Comparison of ENCODE assay signal across 34 mouse cellular contexts in the genomic region with DNA sequence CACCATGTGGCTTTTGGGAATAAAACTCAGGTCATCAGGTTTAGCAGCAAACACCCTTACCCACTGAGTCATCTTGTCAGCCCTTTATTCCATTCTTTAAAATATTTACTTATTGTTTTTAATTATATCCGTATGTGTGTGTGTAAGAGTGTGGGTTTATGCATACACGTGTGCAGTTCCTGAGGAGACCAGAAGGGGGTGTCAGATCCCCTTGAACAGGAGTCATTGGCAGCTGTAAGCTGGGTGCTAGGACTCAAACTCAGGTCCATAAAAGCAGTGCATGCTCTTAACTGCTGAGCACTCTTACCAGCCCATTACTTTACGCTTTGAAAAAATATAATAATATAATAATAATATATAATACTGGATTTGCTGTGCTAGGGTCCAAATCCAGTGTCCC. TPM values are rescaled to one million over a fixed set of nuclear protein-coding genes. Genes with fewer than 3 reads are reported as not detected.
DNase-seq lines count a peak whose midpoint lies in the region; ATAC-seq and TF ChIP-seq lines count a peak whose summit lies in the region.
"Had no signal": no experiment of that assay in that cellular context is flagged by ENCODE, and none has a peak within 500 bp of the region (broad histone marks: within the 10 kb centered on the region; RNA-seq: fewer than 3 reads in every experiment).

No protein-coding gene starts in this region.

- no peak for DNase-seq in lung, embryonic 14.5 days
- no peak for DNase-seq in lung, postnatal 25 days (ENCODE audit: low spot score)
- DNase-seq in ES-CJ7 (ENCODE audit: low read depth, low spot score) = peak; percentile 33
- peak; percentile 5 for DNase-seq in MEL (ENCODE audit: low read depth, low spot score)
- DNase-seq in ZHBTc4 (ENCODE audit: low read depth, low spot score) = peak; percentile 42
- no peak for DNase-seq in adrenal gland, adult (ENCODE audit: inconsistent age in 2 of 2, low spot score in 1 of 2)
- no peak for DNase-seq in midbrain, embryonic 14.5 days
- no peak for DNase-seq in left cerebral cortex, adult 9 months (ENCODE audit: low spot score in 2 of 2)
- DNase-seq: adrenal gland, postnatal 10 days; adrenal gland, postnatal 36 days; cerebellum, adult 11 months; cerebellum, adult 2 months; cerebellum, adult 9-11 months; cerebellum, postnatal 25 days; gastrocnemius, postnatal 25 days; heart, adult 18-20 months; heart, postnatal 14 days had no signal

- ATAC-seq in lung, embryonic 14.5 days (ENCODE audit: insufficient read depth) = no peak
- no peak for ATAC-seq in midbrain, embryonic 14.5 days (ENCODE audit: low FRiP score, low TSS enrichment)
- ATAC-seq: activated CD4-positive, CD25-positive, alpha-beta regulatory T cell, adult 4 months; CD4-positive, CD25-positive, alpha-beta regulatory T cell, adult 4 months; forebrain, embryonic 15.5 days had no signal

- no peak overlapping the region for H3K27ac ChIP-seq in lung, embryonic 14.5 days (ENCODE audit: low read depth)
- H3K27ac ChIP-seq in MEL (ENCODE audit: control insufficient read depth, low read depth, low read length) = no peak overlapping the region
- H3K27ac ChIP-seq in midbrain, embryonic 14.5 days (replicated peaks; ENCODE audit: low read depth, low read length) = no peak overlapping the region
- H3K27ac ChIP-seq: embryonic facial prominence, embryonic 12.5 days; embryonic facial prominence, embryonic 15.5 days; forebrain, embryonic 15.5 days; heart, embryonic 10.5 days; heart, embryonic 13.5 days; hindbrain, embryonic 12.5 days; hindbrain, embryonic 15.5 days had no signal

- TF ChIP-seq EP300 in MEL (IDR thresholded peaks at IDR 0.05; ENCODE audit: low read depth in 1 of 2, low read length in 2 of 2) = no peak

- H3K79me2 ChIP-seq in MEL (ENCODE audit: control insufficient read depth, insufficient read depth, low read length, poor library complexity) = no peaks in the 10 kb centered on the region

- H3K9ac ChIP-seq in lung, embryonic 14.5 days = no peak overlapping the region
- no peak overlapping the region for H3K9ac ChIP-seq in MEL (ENCODE audit: control insufficient read depth, low read depth, low read length, poor library complexity, severe bottlenecking)
- H3K9ac ChIP-seq in midbrain, embryonic 14.5 days (replicated peaks; ENCODE audit: low read length) = no peak overlapping the region
- H3K9ac ChIP-seq: embryonic facial prominence, embryonic 12.5 days; embryonic facial prominence, embryonic 15.5 days; forebrain, embryonic 15.5 days; heart, embryonic 13.5 days; hindbrain, embryonic 12.5 days; hindbrain, embryonic 15.5 days had no signal

- H3K27me3 ChIP-seq in lung, embryonic 14.5 days (ENCODE audit: insufficient read depth, low read length) = no peaks in the 10 kb centered on the region
- no peaks in the 10 kb centered on the region for H3K27me3 ChIP-seq in MEL (ENCODE audit: control insufficient read depth in 1 of 2, insufficient read depth in 2 of 2, low read length in 2 of 2)
- no peaks in the 10 kb centered on the region for H3K27me3 ChIP-seq in midbrain, embryonic 14.5 days (ENCODE audit: control insufficient read depth, insufficient read depth, low read length)
- H3K27me3 ChIP-seq: embryonic facial prominence, embryonic 12.5 days; embryonic facial prominence, embryonic 15.5 days; forebrain, embryonic 15.5 days; hindbrain, embryonic 12.5 days; hindbrain, embryonic 15.5 days had no signal

- no peak overlapping the region for H3K4me3 ChIP-seq in lung, embryonic 14.5 days (ENCODE audit: low read depth, low read length)
- H3K4me3 ChIP-seq in MEL (ENCODE audit: control insufficient read depth in 1 of 2, insufficient read depth in 1 of 2, low read depth in 2 of 2, low read length in 2 of 2) = no peak overlapping the region
- H3K4me3 ChIP-seq in midbrain, embryonic 14.5 days (replicated peaks; ENCODE audit: low read depth, low read length) = no peak overlapping the region
- H3K4me3 ChIP-seq: embryonic facial prominence, embryonic 12.5 days; embryonic facial prominence, embryonic 15.5 days; forebrain, embryonic 15.5 days; heart, embryonic 10.5 days; heart, embryonic 13.5 days; hindbrain, embryonic 12.5 days; hindbrain, embryonic 15.5 days had no signal

- no peak for TF ChIP-seq RAD21 in MEL (IDR thresholded peaks at IDR 0.05; ENCODE audit: low read depth, low read length)

- 96% methylated on average over 3 of the region's 3 CpGs for whole genome bisulfite sequencing in lung, embryonic 14.5 days
- WGBS in midbrain, embryonic 14.5 days = 98% methylated on average over 3 of the region's 3 CpGs

- H3K36me3 ChIP-seq in lung, embryonic 14.5 days (ENCODE audit: insufficient read depth) = no peaks in the 10 kb centered on the region
- no peaks in the 10 kb centered on the region for H3K36me3 ChIP-seq in MEL (ENCODE audit: control insufficient read depth in 1 of 2, insufficient read depth in 2 of 2, low read length in 2 of 2)
- H3K36me3 ChIP-seq in midbrain, embryonic 14.5 days (ENCODE audit: control insufficient read depth, insufficient read depth, low read length) = no peaks in the 10 kb centered on the region
- H3K36me3 ChIP-seq: embryonic facial prominence, embryonic 12.5 days; embryonic facial prominence, embryonic 15.5 days; forebrain, embryonic 15.5 days; heart, embryonic 10.5 days; heart, embryonic 13.5 days; hindbrain, embryonic 12.5 days; hindbrain, embryonic 15.5 days had no signal

- H3K9me3 ChIP-seq in lung, embryonic 14.5 days (ENCODE audit: low read depth, low read length) = no peaks in the 10 kb centered on the region
- H3K9me3 ChIP-seq in MEL (replicated peaks; ENCODE audit: insufficient read depth, low read length) = no peaks in the 10 kb centered on the region
- H3K9me3 ChIP-seq in midbrain, embryonic 14.5 days (ENCODE audit: control insufficient read depth, low read length) = peaks cover 10% of the 10 kb centered on the region; the same call in 1 of the 2 replicates
- H3K9me3 ChIP-seq: embryonic facial prominence, embryonic 15.5 days; forebrain, embryonic 15.5 days; heart, embryonic 10.5 days; hindbrain, embryonic 12.5 days; hindbrain, embryonic 15.5 days had no signal

- H3K4me1 ChIP-seq in lung, embryonic 14.5 days (ENCODE audit: insufficient read depth) = no peaks in the 10 kb centered on the region
- H3K4me1 ChIP-seq in MEL (ENCODE audit: control insufficient read depth in 1 of 2, insufficient read depth in 2 of 2, low read length in 2 of 2) = no peaks in the 10 kb centered on the region
- H3K4me1 ChIP-seq in midbrain, embryonic 14.5 days (ENCODE audit: control insufficient read depth, insufficient read depth, low read length) = no peaks in the 10 kb centered on the region
- H3K4me1 ChIP-seq: forebrain, embryonic 15.5 days; heart, embryonic 10.5 days; heart, embryonic 13.5 days; hindbrain, embryonic 12.5 days; hindbrain, embryonic 15.5 days had no signal

- no peak for TF ChIP-seq POLR2A in MEL (IDR thresholded peaks at IDR 0.05; ENCODE audit: control insufficient read depth in 1 of 2, insufficient read depth in 1 of 2, low read depth in 1 of 2, low read length in 2 of 2, poor library complexity in 1 of 2)

- TF ChIP-seq CTCF in lung, embryonic 14.5 days (IDR thresholded peaks at IDR 0.05; ENCODE audit: low read depth) = 0 out of 2 replicates have a peak, but pooled peaks have one; percentile 17
- peak in 1 of 3 experiments; percentile 22; a peak in 1 of 6 replicates for TF ChIP-seq CTCF in MEL (IDR thresholded peaks at IDR 0.05 in 2 of 3, conservative IDR thresholded peaks at IDR 0.05 in 1 of 3; ENCODE audit: control insufficient read depth in 1 of 3, insufficient read depth in 1 of 3, low read depth in 2 of 3, low read length in 3 of 3, poor library complexity in 1 of 3, severe bottlenecking in 1 of 3)

- H3K4me2 ChIP-seq in lung, embryonic 14.5 days = no peak overlapping the region
- no peak overlapping the region for H3K4me2 ChIP-seq in midbrain, embryonic 14.5 days (ENCODE audit: low read length)
- H3K4me2 ChIP-seq: embryonic facial prominence, embryonic 12.5 days; embryonic facial prominence, embryonic 15.5 days; forebrain, embryonic 15.5 days; heart, embryonic 13.5 days; hindbrain, embryonic 12.5 days; hindbrain, embryonic 15.5 days had no signal

TF ChIP-seq in MEL, 35 proteins besides CTCF, POLR2A, EP300 and RAD21:
- no peak for TF ChIP-seq CHD2 (IDR thresholded peaks at IDR 0.05; ENCODE audit: low read length)
- no peak for TF ChIP-seq RCOR1 (IDR thresholded peaks at IDR 0.05; ENCODE audit: low read depth, low read length)
- TF ChIP-seq MYC (IDR thresholded peaks at IDR 0.05; ENCODE audit: low read depth, low read length) = no peak
- TF ChIP-seq TCF12 (IDR thresholded peaks at IDR 0.05; ENCODE audit: low read depth, low read length) = no peak
- no peak for TF ChIP-seq POLR2AphosphoS2 (IDR thresholded peaks at IDR 0.05; ENCODE audit: low read length)
TF ChIP-seq in MEL: peak in this region for 0.

RNA-seq across cellular contexts. Expression of a gene that starts 54.6 kb away (rescaled TPM):
- not detected in 2 replicates for polyA plus RNA-seq in lung, embryonic 14.5 days (2014; fragmentation: Nextera tagmentation; extraction: Ambion mirVana)
- not detected in 2 replicates for total RNA-seq in MEL (2012; rRNA removed)
- polyA plus RNA-seq in MEL (2012; ENCODE audit: insufficient read depth in 1 of 2, insufficient read length in 2 of 2, low read depth in 1 of 2, low replicate concordance in 2 of 2, missing spikeins in 1 of 2) = not detected
- not detected in 2 replicates for polyA plus RNA-seq in midbrain, embryonic 14.5 days (2014; fragmentation: Nextera tagmentation; extraction: Ambion mirVana)
- total RNA-seq: adrenal gland, adult 18-20 months; adrenal gland, postnatal 10 days; adrenal gland, postnatal 36 days; common myeloid progenitor, adult 5-6 weeks; gastrocnemius, adult 8-10 months; gastrocnemius, postnatal 25 days; heart, adult 18-20 months; heart, postnatal 14 days; hematopoietic stem cell, adult 5-6 weeks had no signal
- polyA plus RNA-seq: activated CD4-positive, CD25-positive, alpha-beta regulatory T cell, adult 4 months; C2C12; CD4-positive, CD25-positive, alpha-beta regulatory T cell, adult 4 months; cerebellum, adult 2 months; embryonic facial prominence, embryonic 12.5 days; embryonic facial prominence, embryonic 15.5 days; forebrain, embryonic 11.5 days; forebrain, embryonic 15.5 days; heart, embryonic 10.5 days; heart, embryonic 13.5 days; heart, embryonic 16.5 days; hindbrain, embryonic 12.5 days; hindbrain, embryonic 15.5 days; intestine, embryonic 14.5 days had no signal

Comparison
In these comparisons a context has a peak if more than half of its experiments do, and no peak if none do; other contexts are left out.
1. DNase-seq: peak in ES-CJ7 (single experiment), MEL (single experiment) and ZHBTc4 (single experiment); none in lung, embryonic 14.5 days (single experiment), lung, postnatal 25 days (single experiment), adrenal gland, adult (0 of 2), midbrain, embryonic 14.5 days (single experiment) and left cerebral cortex, adult 9 months (0 of 2).